Mouse (Mus musculus) right cerebral cortex, adult 18-20 months (tissue): ENCODE results near the gene Bmpr1a.
"Not testable (repeated sequence)": the region's sequence is repeated elsewhere in the genome, so short reads cannot be mapped to it uniquely, and the experiment has no call there.

ENCODE experiments used
- DNase-seq: peaks from one replicate; pipeline ENCODE4 v3.0.0; 2022; ENCODE audit warnings: mixed read lengths

The Bmpr1a gene

GRCm38 (mm10) chr14:34378560-34379331 is 124.4 kb downstream of the Bmpr1a start:
- DNase-seq: no peak

- no peak for DNase-seq
These were observed 126.0 kb downstream of the Bmpr1a start for GRCm38 (mm10) chr14:34377121-34377520.

- no peak for DNase-seq
These were observed 127.2 kb downstream of the Bmpr1a start for GRCm38 (mm10) chr14:34375941-34376340.

- DNase-seq: no peak
These were observed 127.7 kb downstream of the Bmpr1a start, which contains the start of gene Mmrn2 for GRCm38 (mm10) chr14:34375415-34375904. Gene Mmrn2, plus strand, starts transcription at chr14:34375465.

- no peak for DNase-seq
These were observed 128.6 kb downstream of the Bmpr1a start, which contains the start of gene Sncg for GRCm38 (mm10) chr14:34374577-34374976. Gene Sncg, minus strand, starts transcription at chr14:34374789.

DNA sequence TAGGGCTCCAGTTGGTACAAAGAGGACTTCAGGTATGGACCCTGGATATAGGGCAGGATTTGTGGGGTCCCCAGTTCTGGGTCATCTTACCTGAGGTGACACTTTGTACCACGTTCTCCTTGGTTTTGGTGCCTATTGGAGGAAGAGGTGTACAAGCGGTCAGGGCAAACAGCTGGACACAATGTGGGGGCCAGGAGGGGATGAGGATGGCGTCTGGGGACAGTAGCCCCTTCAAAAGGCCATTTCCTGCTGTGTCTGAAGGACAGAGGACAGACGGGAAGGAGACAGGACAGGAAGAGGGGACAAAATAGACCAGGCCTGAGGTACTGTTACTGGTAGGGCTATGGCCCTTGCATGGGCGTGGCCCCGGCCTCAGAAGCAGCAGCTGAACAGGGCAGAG is 129.6 kb downstream of the Bmpr1a start:
- DNase-seq: no peak

DNA sequence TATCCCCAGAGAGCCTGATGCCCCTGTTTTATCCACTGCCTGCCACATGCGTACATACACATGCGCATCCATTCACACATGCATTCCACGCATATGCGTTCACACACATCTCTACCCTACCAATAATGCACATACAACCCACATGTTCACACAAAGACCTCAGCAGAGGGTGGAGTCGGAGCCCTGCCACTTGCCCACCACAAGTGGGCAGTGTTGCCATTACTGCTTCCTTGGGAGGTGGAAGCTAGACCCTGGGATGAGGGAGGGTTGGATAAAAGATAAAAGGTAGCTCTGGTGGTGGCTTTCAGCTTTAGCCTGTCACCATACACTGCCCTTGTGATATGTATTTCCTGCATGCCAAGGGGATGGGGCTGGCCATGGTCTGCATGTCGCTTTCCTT is 130.5 kb downstream of the Bmpr1a start:
- peak; percentile 44 for DNase-seq

- no peak for DNase-seq
These were observed 131.4 kb downstream of the Bmpr1a start for GRCm38 (mm10) chr14:34371763-34372162.

- no peak for DNase-seq
These were observed 132.2 kb downstream of the Bmpr1a start for GRCm38 (mm10) chr14:34370921-34371320.

DNA sequence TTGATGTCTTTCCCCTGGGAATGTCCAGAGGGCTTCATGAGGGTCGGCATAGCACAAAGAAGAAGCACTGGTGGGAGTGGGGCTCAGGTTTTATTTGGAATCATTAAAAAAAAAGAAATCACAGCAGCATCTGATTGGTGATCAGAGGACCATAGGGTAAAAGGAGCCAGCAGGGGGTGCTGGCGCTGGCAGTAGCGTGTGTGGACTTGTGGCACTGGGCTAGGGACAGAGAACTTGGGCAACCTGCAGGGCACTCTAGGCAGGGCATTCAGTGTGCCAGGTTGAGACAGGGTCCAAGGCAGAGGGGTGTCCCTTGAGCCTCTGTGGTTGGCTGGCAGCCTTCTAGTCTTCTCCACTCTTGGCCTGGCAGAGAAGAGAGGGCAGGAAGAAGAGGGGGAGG is 132.9 kb downstream of the Bmpr1a start:
- no peak for DNase-seq

GRCm38 (mm10) chr14:34365147-34365507 is 138.0 kb downstream of the Bmpr1a start:
- no peak for DNase-seq

GRCm38 (mm10) chr14:34364254-34365146 is 138.6 kb downstream of the Bmpr1a start:
- not testable (repeated sequence) for DNase-seq

DNA sequence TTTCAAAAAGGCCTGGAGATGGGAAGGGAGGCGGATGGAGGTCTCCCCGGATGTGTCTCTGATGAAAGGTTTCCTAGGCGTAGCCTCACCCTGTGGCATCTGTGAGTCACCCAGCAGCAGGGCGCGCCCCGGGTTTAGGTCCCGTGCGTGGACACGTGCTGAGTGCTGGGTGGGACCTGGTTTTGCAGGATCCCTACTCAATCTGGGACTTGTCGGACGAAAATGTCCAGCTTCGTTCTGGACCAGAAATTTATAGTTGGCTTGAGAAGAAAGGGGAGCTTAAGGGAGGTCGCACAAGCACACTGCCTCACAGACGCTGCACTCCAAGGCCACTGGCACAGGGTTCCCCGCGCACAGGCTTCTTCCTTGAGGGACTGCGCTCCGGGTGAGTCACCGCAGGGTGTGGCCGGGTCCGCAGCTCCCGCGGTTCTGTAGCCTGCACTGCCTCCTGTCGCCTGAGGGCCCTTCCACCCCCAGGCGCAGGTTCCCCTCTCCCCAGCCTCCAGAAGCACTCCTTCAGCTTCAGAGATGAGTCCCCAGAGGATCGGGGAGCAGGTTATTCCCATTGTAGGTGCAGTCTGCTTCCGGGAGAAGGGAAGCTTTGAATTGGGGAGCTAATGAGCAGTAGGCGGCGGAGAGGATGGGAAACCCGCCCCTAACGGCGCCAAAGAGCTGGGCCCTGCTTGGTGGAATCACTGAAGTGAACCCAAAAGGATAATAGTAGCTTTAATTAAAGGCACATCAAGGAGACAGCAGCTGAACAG is 139.5 kb downstream of the Bmpr1a start:
- DNase-seq: peak; percentile 59

GRCm38 (mm10) chr14:34362726-34363445 is 140.3 kb downstream of the Bmpr1a start:
- DNase-seq: peak; percentile 69

- no peak for DNase-seq
These were observed 141.0 kb downstream of the Bmpr1a start for GRCm38 (mm10) chr14:34362135-34362534.
